Mouse (Mus musculus) kidney, embryonic 15.5 days (tissue): ENCODE results near the gene Bbs5. TPM values are rescaled to one million over a fixed set of nuclear protein-coding genes. Genes with fewer than 3 reads are reported as not detected.
"Not testable (repeated sequence)": the region's sequence is repeated elsewhere in the genome, so short reads cannot be mapped to it uniquely, and the experiment has no call there.

Experiments used
- ATAC-seq: fragments of 200-750 bp; cut with Nextera tagmentation; replicated peaks from 2 replicates; pipeline ENCODE4 v1.8.0; 2017; ENCODE audit warnings: moderate TSS enrichment; ENCODE audit not compliant: low FRiP score
- H3K27ac ChIP-seq: fragments of 300-500 bp; sonication (generic); 2 replicates; pipeline ENCODE4 v1.5.1; 2015; ENCODE audit warnings: mild to moderate bottlenecking, inconsistent platforms
- H3K27me3 ChIP-seq: fragments of 300-500 bp; sonication (generic); 2 replicates; pipeline ENCODE4 v1.6.1; 2015; ENCODE audit warnings: inconsistent platforms
- H3K36me3 ChIP-seq: fragments of 300-500 bp; sonication (generic); 2 replicates; pipeline ENCODE4 v1.6.1; 2015; ENCODE audit warnings: inconsistent platforms
- H3K4me1 ChIP-seq: fragments of 300-500 bp; sonication (generic); 2 replicates; pipeline ENCODE4 v1.6.1; 2015; ENCODE audit warnings: inconsistent platforms
- H3K4me2 ChIP-seq: fragments of 300-500 bp; sonication (generic); 2 replicates; pipeline ENCODE4 v1.6.1; 2015; ENCODE audit warnings: moderate library complexity, mild to moderate bottlenecking, inconsistent platforms
- H3K4me3 ChIP-seq: fragments of 300-500 bp; sonication (generic); replicated peaks from 2 replicates; pipeline ENCODE4 v1.5.1; 2015; ENCODE audit warnings: mild to moderate bottlenecking, inconsistent platforms
- H3K9ac ChIP-seq: fragments of 300-500 bp; sonication (generic); 2 replicates; pipeline ENCODE4 v1.6.1; 2015; ENCODE audit warnings: mild to moderate bottlenecking, inconsistent platforms
- H3K9me3 ChIP-seq: fragments of 300-500 bp; sonication (generic); replicated peaks from 2 replicates; pipeline ENCODE4 v1.6.1; 2016; ENCODE audit warnings: inconsistent platforms
- WGBS: fragments of 180-500 bp; shearing (Covaris S2); methylation state at CpG from one replicate; pipeline ENCODE4 v1.1.7; 2015; ENCODE audit warnings: mixed read lengths; 5-methylcytosine and 5-hydroxymethylcytosine counted together
- polyA plus RNA-seq: library from polyadenylated mRNA; unstranded; fragments of >200 nt; fragmentation: Nextera tagmentation; extraction: Ambion mirVana; gene quantifications from 2 replicates; pipeline ENCODE4 v1.2.1, GENCODE M21; 2015

Bbs5 gene
- polyA plus RNA-seq, 1 experiment from 2014 or later, result 17.6 TPM

- Histone ChIP-seq H3K27me3 (no peaks in the 10 kb centered on the region), H3K36me3 (peaks cover 9% of the 10 kb centered on the region; the same call in 1 of the 2 replicates), H3K9ac (no peak overlapping the region), H3K4me3 (no peak overlapping the region), H3K4me2 (no peak overlapping the region), H3K27ac (no peak overlapping the region), H3K9me3 (no peaks in the 10 kb centered on the region), H3K4me1 (no peaks in the 10 kb centered on the region)
- WGBS, result 92% methylated on average over 9 of the region's 9 CpGs
- ATAC-seq, result no peak
Measured at GRCm38 (mm10) chr2:69675266-69675665, 28.3 kb downstream of the Bbs5 start.

- H3K4me1 ChIP-seq, result no peaks in the 10 kb centered on the region
- ATAC-seq, result no peak
Measured at GRCm38 (mm10) chr2:69676713-69677112, 29.7 kb downstream of the Bbs5 start.

DNA sequence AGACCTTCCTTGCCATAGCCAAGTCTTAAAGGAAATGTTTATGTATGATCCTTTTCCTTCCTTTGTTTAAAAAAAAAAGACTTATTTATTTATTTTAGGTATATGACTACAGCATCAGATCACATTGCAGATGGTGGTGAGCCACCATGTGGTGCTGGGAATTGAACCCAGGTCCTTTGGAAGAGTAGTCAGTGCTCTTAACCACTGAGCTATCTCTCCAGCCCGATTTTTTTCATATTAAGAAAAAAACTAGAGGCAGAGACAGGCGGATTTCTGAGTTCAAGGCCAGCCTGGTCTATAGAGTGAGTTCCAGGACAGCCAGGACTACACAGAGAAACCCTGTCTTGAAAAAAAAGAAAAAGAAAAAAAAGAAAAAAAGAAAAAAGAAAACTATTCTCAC lies 30.2 kb downstream of the Bbs5 start:
- ATAC-seq, H3K4me2 ChIP-seq, H3K27me3 ChIP-seq, H3K9me3 ChIP-seq, H3K27ac ChIP-seq, H3K4me1 ChIP-seq, H3K4me3 ChIP-seq, H3K9ac ChIP-seq, H3K36me3 ChIP-seq: not testable (repeated sequence)
- 84% methylated on average over 2 of the region's 2 CpGs for WGBS

More at GRCm38 (mm10) chr2:69676713-69677112, 29.7 kb downstream of the Bbs5 start:
- Histone ChIP-seq H3K9me3 (no peaks in the 10 kb centered on the region), H3K36me3 (peaks cover 5% of the 10 kb centered on the region; the same call in 1 of the 2 replicates), H3K27me3 (no peaks in the 10 kb centered on the region), H3K4me2 (no peak overlapping the region), H3K27ac (no peak overlapping the region), H3K4me3 (no peak overlapping the region), H3K9ac (no peak overlapping the region)
- WGBS, result 65% methylated on average over 2 of the region's 2 CpGs

DNA sequence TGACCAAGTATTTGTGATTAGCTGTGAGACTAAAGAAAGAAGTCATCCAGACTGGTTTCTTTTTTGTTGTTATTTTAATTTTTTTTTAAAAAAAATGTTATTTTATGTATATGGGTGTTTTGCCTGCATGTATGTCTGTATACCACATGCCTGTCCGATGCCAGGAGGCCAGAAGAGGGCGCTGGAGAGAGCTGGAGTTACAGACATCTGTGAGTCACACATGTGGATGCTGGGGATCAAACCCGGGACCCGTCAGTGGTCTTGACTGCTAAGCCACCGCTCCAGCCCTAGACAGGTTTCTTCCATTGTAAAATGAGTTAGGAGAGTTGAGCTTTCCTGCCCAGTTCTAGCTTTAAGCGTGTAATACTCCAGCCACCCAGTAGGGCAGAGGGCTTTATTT lies 33.0 kb downstream of the Bbs5 start:
- Histone ChIP-seq H3K27ac (no peak overlapping the region), H3K27me3 (no peaks in the 10 kb centered on the region), H3K36me3 (peaks cover 9% of the 10 kb centered on the region; the same call in 1 of the 2 replicates), H3K4me1 (no peaks in the 10 kb centered on the region), H3K9me3 (no peaks in the 10 kb centered on the region), H3K4me2 (no peak overlapping the region), H3K9ac (no peak overlapping the region), H3K4me3 (no peak overlapping the region)
- 66% methylated on average over 6 of the region's 6 CpGs for WGBS
- ATAC-seq, result no peak

DNA sequence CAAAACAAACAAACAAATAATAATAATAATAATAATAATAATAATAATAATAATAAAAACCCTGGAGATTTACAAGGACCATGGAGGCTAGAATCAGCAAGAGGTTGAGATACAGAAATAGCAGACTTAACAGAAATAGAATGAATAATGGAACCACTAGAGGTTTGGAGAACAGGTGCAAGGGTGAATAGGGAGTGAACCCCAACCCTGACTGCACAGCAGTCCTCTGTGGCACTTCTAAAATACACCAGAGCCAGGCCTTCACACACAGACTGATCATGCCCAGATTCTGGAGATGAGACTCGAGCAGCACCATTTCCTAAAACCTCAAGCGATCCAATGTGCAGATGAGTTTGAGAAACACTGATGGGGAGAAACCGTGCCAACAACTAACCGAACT lies 35.0 kb downstream of the Bbs5 start:
- Histone ChIP-seq H3K36me3 (peaks cover 17% of the 10 kb centered on the region; the same call in 1 of the 2 replicates), H3K4me2 (no peak overlapping the region), H3K27ac (no peak overlapping the region), H3K4me1 (no peaks in the 10 kb centered on the region), H3K9me3 (no peaks in the 10 kb centered on the region), H3K27me3 (no peaks in the 10 kb centered on the region), H3K4me3 (no peak overlapping the region), H3K9ac (no peak overlapping the region)
- 94% methylated on average over 4 of the region's 4 CpGs for WGBS
- ATAC-seq, result no peak

GRCm38 (mm10) chr2:69683036-69683805 lies 36.2 kb downstream of the Bbs5 start:
- no peak overlapping the region for H3K27ac ChIP-seq
- no peaks in the 10 kb centered on the region for H3K27me3 ChIP-seq
- no peaks in the 10 kb centered on the region for H3K9me3 ChIP-seq
- ATAC-seq, result no peak
- H3K36me3 ChIP-seq, result peaks cover 20% of the 10 kb centered on the region; the same call in 1 of the 2 replicates
- H3K4me3 ChIP-seq, result no peak overlapping the region
- 84% methylated on average over 13 of the region's 13 CpGs for WGBS
- no peak overlapping the region for H3K4me2 ChIP-seq
- H3K9ac ChIP-seq, result no peak overlapping the region
- no peaks in the 10 kb centered on the region for H3K4me1 ChIP-seq

DNA sequence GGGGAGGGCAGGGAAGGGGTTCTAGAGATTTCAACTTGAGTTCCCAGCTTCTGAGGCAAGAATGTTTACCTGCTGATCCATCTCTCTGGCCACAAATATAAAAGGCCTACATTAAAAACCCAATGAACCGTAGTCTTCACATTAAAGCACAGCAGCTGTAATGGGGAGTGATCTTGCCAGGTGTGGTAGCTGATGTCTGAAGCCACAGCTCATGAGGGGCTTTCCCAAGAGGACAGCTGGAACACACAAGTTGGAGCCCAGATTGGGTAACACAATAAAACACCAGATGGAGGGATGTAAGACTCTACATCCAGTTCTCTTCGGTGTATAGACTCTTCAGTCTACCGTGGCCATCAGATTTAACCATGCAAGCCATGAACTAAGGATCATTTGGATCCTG lies 37.5 kb downstream of the Bbs5 start:
- Histone ChIP-seq H3K9ac (no peak overlapping the region), H3K4me3 (no peak overlapping the region), H3K4me2 (no peak overlapping the region), H3K9me3 (no peaks in the 10 kb centered on the region), H3K36me3 (peaks cover 24% of the 10 kb centered on the region), H3K4me1 (no peaks in the 10 kb centered on the region), H3K27ac (no peak overlapping the region), H3K27me3 (no peaks in the 10 kb centered on the region)
- no peak for ATAC-seq
- WGBS, result 95% methylated on average over 3 of the region's 3 CpGs

GRCm38 (mm10) chr2:69690214-69690613 lies 43.2 kb downstream of the Bbs5 start:
- no peak overlapping the region for H3K4me3 ChIP-seq
- no peaks in the 10 kb centered on the region for H3K9me3 ChIP-seq
- H3K36me3 ChIP-seq, result peaks cover 61% of the 10 kb centered on the region
- WGBS, result 84% methylated on average over 3 of the region's 3 CpGs
- H3K4me1 ChIP-seq, result no peaks in the 10 kb centered on the region
- H3K4me2 ChIP-seq, result no peak overlapping the region
- no peaks in the 10 kb centered on the region for H3K27me3 ChIP-seq
- ATAC-seq, result no peak
- no peak overlapping the region for H3K27ac ChIP-seq
- H3K9ac ChIP-seq, result no peak overlapping the region

DNA sequence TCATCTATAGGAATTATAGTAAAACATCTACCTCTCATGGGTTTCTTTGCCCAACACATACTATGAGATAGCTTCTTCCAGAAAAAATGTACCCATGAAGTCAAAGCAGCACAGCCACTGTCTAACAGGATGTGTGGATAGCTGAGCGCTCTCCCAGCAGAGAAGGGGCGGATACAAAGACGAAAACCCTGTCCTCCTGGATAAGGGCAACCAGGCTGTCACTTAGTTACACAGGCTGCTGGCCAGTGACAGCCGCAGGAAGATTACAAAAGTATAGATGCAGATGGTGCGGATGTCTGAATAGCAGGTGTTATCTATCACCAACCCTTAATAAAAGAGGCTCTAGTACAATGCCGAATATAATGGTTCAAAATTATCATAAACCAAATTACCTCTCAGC lies 43.9 kb downstream of the Bbs5 start:
- no peak for ATAC-seq
- no peak overlapping the region for H3K4me2 ChIP-seq
- H3K27ac ChIP-seq, result no peak overlapping the region
- no peaks in the 10 kb centered on the region for H3K27me3 ChIP-seq
- no peaks in the 10 kb centered on the region for H3K4me1 ChIP-seq
- H3K36me3 ChIP-seq, result peaks cover 61% of the 10 kb centered on the region
- 92% methylated on average over 6 of the region's 6 CpGs for WGBS
- no peaks in the 10 kb centered on the region for H3K9me3 ChIP-seq
- H3K9ac ChIP-seq, result no peak overlapping the region
- no peak overlapping the region for H3K4me3 ChIP-seq

DNA sequence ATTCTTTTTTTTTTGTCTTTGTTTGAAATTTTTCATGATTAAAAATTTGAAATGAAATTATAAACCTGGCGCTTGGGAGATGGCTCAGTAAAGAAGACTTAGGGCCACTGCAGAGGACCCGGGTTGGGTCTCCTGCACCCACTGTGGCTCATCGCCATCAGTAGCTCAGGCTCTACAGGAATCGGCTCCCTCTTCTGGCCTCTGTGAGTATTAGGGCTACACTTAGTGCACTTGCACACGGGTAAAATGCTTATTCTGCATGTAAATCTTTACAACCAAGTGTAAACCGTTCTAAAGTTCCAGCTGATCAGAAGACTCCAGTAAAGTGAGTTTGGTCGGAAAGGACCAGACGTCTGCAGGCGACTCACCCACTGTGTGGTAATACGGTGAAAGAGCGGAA lies 46.5 kb downstream of the Bbs5 start:
- Histone ChIP-seq H3K4me1 (no peaks in the 10 kb centered on the region), H3K27me3 (no peaks in the 10 kb centered on the region), H3K4me3 (no peak overlapping the region), H3K27ac (no peak overlapping the region), H3K4me2 (no peak overlapping the region), H3K9ac (no peak overlapping the region), H3K36me3 (peaks cover 64% of the 10 kb centered on the region), H3K9me3 (no peaks in the 10 kb centered on the region)
- ATAC-seq, result no peak
- 93% methylated on average over 11 of the region's 11 CpGs for WGBS

DNA sequence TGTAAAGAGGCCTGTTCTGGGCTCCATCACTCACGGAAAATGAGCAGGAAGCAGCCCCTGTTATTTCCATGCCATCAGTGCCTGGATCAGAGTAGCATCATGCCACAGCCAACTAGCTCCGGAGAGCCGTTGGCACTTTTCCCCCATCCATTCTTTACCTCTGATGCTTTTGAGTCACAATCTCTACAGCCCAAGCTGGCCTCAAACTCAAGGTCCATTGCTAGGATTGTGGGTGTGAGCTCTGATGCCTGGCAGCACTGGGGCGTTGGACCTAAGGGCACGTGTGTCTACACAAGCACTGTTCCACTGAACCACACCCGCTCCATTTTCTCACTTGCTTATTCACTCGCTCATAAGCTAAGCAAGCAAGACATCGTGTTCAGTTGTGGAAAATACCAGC lies 53.5 kb downstream of the Bbs5 start:
- Histone ChIP-seq H3K27ac (no peak overlapping the region), H3K4me2 (no peak overlapping the region), H3K9ac (no peak overlapping the region), H3K9me3 (no peaks in the 10 kb centered on the region), H3K36me3 (peaks cover 55% of the 10 kb centered on the region), H3K4me3 (no peak overlapping the region), H3K27me3 (no peaks in the 10 kb centered on the region), H3K4me1 (no peaks in the 10 kb centered on the region)
- no peak for ATAC-seq
- WGBS, result 93% methylated on average over 8 of the region's 8 CpGs

DNA sequence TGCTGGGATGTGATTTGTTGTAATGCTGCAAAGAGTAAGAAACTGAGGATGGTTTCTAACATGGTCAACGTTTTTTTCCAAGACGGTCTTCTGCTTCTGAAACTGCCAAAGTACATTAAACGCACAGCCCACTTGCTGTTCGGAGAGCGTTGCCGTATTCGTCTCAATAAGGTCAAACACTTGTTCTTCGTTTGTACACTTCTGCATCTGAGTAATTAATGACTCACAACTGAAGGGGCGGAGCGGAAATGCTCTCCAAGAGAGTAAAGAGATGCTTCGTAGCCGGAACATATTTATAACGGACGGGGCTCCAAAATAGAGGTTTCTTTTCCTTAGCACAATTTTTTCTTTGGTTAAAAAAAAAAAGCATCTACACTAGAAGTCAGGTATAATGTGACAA lies 65.2 kb downstream of the Bbs5 start:
- peaks cover 9% of the 10 kb centered on the region for H3K36me3 ChIP-seq
- H3K9me3 ChIP-seq, result no peaks in the 10 kb centered on the region
- 0 out of 2 replicates have a peak, but pooled peaks cover 6% of the 10 kb centered on the region for H3K27me3 ChIP-seq
- 83% methylated on average over 14 of the region's 14 CpGs for WGBS
- peaks cover 11% of the 10 kb centered on the region; the same call in 1 of the 2 replicates for H3K4me1 ChIP-seq
- H3K9ac ChIP-seq, result no peak overlapping the region
- H3K4me3 ChIP-seq, result peak overlapping the region; percentile 83; the same call in 1 of the 2 replicates
- no peak for ATAC-seq
- H3K4me2 ChIP-seq, result peak overlapping the region; percentile 80
- no peak overlapping the region for H3K27ac ChIP-seq
